Mouse (Mus musculus) ES-CJ7 (cell line): ENCODE data around the gene Isca1.
"Not testable (repeated sequence)": the region's sequence is repeated elsewhere in the genome, so short reads cannot be mapped to it uniquely, and the experiment has no call there.

Experiments
- DNase-seq: peaks from one replicate; pipeline ENCODE4 v3.0.0; 2011; ENCODE audit warnings: low read depth, low spot score

Isca1 gene

DNA sequence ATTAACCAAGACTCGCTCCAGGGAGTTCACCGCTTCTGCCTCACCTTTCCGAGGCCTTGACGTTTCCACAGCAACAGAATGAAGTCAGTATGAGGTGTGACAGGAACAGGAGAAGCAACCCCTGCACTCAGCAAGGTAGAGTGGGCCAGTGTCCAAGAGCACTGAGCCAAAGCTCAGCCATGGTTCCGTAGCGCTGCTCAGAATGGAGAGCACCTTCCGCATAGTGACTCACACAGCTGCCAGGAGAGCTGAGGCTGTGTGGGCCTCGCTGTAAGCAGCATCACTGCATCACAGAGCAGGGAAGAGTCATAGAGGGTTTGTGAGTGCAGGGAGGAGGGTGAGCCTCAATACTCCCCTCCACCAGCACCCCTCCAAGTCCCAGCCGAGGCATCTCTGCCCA is 22.9 kb downstream of the Isca1 start, which contains the start of gene 1700014D04Rik:
1700014D04Rik (minus strand) TSS at position 42 of the 400 bp plus-strand sequence.
- DNase-seq: no peak

DNA sequence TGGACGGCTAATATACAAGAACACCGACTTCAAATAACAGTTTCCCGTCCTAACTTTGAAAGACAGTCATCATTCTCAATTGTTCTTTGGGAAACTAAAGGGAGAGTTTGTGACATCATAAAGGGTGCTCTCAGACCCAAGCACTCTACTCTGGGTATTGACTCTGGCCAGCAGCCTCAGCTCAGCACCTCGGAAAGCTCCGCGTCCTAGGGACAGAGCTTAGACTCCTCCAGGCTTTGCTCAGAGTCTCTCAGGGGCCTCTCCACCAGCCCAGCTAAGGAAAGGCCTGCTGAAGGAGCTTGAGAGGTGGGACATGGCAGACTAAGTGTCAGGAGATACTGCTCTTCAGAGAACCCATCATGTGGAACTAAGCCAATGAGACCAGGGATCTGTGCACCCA is 23.4 kb downstream of the Isca1 start:
- peak; percentile 28 for DNase-seq

DNA sequence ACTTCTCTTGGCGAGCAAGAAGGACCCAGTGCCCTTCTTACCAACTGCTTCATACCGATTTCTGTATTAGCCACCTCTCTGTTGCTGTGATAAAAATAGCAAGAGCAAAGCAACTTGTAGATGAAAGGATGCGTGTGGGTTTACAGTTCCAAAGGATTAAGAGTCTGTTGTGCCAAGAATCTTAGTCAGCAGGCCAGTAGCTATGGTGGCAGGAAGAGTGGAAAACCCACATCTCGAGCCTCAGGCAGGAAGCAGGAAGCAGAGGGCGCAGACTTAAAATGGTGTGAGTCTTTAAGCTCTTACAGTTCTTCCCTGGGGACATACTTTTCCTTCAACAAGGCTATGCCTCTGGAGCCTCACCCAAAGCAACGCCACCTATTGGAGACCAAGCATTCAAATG is 24.1 kb downstream of the Isca1 start:
- no peak for DNase-seq

GRCm38 (mm10) chr13:59741697-59742096 is 27.9 kb downstream of the Isca1 start:
- DNase-seq: peak; percentile 43

- no peak for DNase-seq
Observed at GRCm38 (mm10) chr13:59741096-59741495, 28.5 kb downstream of the Isca1 start.

DNA sequence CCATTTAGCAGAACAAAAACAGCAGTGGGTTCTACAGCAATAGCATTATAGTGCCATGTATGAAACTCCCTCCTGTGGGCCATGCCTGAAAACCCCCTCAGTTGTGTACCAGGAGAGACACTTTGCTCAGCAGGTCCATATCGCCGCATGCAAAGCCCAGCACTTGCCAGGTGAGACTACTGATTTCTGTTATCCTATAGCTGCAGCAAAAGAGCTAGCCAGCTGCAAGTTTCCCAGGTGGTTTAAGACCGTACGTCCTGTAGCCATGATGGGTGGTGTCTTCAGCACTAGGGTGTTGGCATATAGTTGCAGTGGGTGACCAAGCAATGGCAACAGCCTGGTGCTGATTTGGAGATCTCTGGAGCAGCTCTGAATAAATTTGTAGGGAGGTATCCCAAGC is 30.2 kb downstream of the Isca1 start:
- DNase-seq: no peak

DNA sequence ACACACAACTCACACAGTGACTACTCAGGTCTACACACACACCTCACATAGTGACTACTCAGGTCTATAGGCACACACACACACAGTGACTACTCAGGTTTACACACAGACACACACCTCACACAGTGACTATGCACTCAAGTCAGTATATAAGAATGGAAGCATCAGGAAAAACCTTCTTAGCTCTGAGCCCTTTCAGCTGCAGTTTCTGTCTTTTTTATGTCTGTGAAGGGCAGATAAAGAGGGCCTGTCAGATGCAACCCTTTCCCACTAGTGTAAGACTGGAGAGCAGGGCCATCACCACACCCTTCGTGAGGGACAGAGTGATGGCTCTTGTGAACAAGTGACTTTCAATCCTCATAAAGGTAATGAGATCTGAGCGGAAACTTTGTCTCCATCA is 31.2 kb downstream of the Isca1 start:
- no peak for DNase-seq

DNA sequence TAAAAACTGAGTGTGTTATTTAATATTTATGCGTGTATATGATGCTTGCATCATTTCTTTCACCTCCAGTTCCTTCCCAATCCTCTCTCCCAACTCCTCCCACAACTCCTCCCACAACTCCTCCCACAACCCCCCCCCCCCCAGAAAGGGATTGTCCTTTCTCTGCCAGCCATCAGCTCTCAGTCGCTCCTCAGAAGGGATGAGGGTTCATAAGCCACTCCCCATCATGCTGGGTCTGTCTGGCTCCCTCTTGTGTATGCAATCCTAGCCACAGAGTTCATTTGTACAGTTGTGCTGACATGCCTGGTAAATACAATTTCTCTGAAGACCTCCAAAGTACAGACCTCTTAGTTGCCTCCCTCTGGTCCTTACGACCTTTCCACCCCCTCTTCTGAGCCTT is 34.4 kb downstream of the Isca1 start:
- peak; percentile 82 for DNase-seq

DNA sequence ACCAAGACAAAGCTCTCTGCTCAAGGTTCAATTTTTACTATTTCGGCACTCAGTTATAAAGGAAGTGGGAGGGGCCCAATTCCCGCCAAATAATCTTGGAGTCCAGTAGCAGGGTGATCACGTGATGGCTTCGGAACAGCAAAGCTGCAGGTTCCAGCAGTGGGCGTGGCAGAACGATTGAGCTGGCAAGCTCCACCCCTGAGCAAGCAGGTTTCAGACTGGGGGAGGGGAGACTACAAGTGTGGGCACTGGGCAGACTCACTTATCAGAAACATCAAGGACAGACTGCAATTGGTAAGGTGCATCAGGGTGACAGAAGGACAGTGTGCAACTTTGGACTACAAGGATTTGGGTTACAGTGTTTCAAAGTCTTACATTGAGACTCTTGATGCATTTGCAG is 35.3 kb downstream of the Isca1 start:
- DNase-seq: peak; percentile 56

DNA sequence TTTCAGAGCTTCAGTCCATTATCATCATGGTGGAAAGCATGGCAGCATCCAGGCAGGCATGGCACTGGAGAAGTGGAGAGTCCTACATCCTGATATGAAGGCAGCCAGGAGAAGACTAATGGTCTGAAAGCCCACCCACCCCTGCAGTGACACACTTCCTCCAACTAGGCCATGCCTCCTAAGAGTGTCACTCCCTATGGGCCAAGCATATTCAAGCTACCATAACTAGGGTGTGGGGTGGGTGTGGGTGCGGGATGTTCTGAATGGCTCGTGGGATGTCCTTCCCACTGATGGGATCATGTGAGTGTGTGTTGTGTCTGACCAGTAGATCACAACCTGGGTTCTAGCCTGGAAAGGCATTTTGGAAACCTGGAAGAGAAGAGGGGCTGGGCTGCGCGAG is 35.7 kb downstream of the Isca1 start:
- DNase-seq: peak; percentile 35

DNA sequence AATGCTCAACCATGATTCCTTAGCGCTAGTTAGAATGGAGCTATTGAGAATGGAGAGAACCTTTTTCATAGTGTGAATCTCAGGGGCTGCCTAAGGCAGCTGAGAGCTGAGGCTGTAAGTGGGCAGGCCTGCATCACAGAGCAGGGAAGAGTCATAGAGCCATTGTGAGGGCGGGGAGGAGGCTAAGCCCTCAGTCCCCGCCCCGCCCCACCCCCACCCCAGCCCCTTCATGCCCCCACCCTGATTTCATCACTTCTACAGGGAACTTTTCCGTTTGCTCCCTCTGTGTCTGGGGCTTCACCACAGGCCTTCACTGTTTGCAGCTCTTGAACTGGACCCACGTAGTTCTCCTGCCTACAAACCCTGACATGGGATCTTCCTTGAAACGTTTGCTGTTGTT is 38.0 kb downstream of the Isca1 start, which contains the start of gene Spata31d1d:
Spata31d1d (minus strand) TSS at position 101 of the 400 bp plus-strand sequence.
- no peak for DNase-seq

GRCm38 (mm10) chr13:59728378-59729093 is 41.1 kb downstream of the Isca1 start:
- DNase-seq: peak; percentile 87

- DNase-seq: peak; percentile 52
Observed at GRCm38 (mm10) chr13:59726139-59726867, 43.3 kb downstream of the Isca1 start.

- not testable (repeated sequence) for DNase-seq
Observed at GRCm38 (mm10) chr13:59722089-59722488, 47.5 kb downstream of the Isca1 start.

DNA sequence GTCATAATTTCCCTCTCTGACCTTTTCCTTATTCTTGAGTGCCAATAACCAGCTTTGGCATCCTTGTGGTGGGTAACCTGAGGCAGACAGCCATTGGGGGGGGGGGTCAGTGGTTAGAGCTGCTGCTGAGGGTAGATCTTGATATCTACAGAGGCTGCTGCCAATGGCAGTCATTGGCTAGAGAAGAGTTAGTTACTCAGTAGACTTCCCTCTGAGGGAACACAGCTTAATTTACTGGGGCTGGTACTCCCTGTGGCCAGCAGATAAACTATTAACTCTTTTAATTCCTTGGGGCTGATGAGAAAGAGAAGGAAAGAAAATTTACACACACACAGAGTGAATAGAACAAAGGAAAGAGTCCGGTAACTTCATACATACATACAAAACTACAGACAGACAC is 50.1 kb downstream of the Isca1 start:
- DNase-seq: no peak

DNA sequence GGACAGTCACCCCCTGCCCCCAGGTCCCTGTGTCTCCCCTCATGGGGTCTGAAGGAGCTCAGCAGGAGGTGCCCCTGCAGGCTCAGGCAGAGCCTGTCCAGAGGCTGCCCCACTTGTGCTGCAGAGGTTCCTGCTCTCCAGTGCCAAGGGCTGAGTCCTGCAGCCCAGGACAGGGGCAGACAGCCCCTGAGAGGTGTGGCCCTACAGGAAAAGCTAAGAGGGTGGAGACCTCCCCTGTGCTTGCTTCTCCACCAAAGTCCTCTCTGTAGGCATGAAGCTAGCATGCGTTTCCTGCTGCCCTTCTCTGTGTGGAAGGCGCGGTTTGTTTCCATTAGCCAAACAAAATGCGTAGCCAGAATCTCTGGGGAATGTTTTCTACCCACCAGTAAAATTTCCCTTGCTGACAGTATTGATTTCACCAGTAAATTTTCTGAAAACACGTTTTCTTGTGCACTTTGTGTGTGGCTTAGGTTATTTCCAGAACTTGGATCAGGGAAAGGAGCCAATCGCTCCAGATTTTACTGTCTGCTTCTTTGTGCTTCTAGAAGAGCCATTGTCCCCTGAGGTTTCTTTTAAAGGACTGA is 50.7 kb downstream of the Isca1 start:
- not testable (repeated sequence) for DNase-seq

GRCm38 (mm10) chr13:59713710-59714109 is 55.9 kb downstream of the Isca1 start:
- DNase-seq: no peak

GRCm38 (mm10) chr13:59711984-59712383 is 57.6 kb downstream of the Isca1 start, which contains the start of gene Spata31d1b:
Spata31d1b (plus strand) TSS chr13:59712284.
- not testable (repeated sequence) for DNase-seq

GRCm38 (mm10) chr13:59710230-59710629 is 59.4 kb downstream of the Isca1 start, which contains the start of gene Spata31d1a:
Spata31d1a (minus strand) TSS chr13:59710330.
- DNase-seq: peak; percentile 25
